Mouse (Mus musculus) natural killer cell, adult 2 months (primary cell): ENCODE results near the gene Cel.

Source experiments
- DNase-seq, 2 experiments: peaks; one replicate each; pipeline ENCODE4 v3.0.0; 2022; ENCODE audit warnings: low spot score in 2 of 2

Cel gene

DNA sequence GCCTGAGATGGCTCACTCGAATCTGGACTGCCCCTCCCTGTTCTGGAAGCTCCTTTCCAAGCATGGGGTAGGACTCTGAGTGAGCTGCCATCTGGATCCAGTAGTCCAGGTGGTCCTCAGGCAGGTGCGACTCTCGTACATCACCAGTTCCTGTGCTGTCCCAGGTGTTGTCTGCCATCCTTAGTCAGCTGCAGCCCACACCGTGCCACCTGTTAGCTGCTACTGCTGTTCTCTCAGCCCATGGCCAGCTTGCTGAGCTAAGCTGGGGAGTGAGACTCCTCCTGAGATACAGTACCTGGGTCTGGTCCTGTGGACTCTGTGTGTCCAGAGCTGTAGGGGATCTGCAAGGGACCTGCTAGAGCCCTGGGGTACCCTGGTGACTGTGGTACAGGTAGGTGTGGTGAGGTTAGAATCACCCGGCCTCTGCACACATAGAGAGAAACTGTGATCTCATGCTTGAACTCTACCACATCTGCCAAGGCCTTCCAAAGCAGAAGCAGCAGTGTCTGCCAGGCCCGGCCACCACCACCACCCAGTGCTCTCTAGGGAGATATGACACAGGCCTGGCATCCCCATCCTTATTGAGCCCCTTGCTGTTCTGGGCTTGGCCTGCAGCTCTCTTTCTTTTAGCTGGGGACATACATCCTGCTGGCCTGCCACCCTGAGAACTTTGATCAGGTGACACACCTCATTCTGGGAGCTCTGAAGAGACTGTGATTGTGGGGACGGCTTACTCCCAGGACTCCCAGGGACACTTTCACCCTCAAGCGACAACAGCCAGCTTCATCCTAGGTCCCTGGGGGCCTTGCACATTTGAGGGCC lies 25.0 kb downstream of the Cel start:
- peak in 1 of 2 experiments; percentile 62 for DNase-seq

DNA sequence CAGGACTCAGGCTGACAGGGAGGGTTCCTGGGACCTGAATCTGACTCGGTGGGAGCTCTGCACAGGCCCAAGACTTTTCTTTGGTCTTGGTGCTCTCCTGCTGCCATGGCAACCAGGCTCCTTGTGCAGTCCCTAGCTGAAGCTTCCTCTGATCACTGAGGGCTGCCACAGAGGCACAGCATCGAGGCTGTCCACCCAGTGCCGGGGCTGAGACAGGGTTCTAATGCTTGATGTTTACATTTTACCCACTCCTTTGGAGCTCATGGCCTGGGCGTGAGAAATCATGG lies 25.6 kb downstream of the Cel start:
- no peak for DNase-seq

- DNase-seq: no peak
Measured at GRCm38 (mm10) chr2:28536766-28537633, 26.2 kb downstream of the Cel start.

- DNase-seq: no peak
Measured at GRCm38 (mm10) chr2:28536166-28536565, 27.0 kb downstream of the Cel start.

GRCm38 (mm10) chr2:28535650-28536049 lies 27.6 kb downstream of the Cel start:
- no peak for DNase-seq

DNA sequence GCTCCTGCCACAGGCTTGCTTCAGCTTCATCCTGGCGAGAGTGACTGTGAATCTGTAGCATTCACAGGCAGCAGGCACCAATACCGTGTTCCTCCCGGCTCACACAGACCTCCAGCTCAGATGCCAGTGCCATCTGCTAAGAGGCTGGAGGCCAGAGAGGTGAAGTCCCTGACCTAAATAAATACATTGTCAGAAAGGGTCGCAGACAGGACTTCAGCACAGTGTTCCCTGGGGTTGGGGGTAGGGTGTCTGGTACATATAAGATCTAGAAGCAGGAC lies 28.0 kb downstream of the Cel start:
- DNase-seq: no peak

- no peak for DNase-seq
Measured at GRCm38 (mm10) chr2:28534436-28535262, 28.6 kb downstream of the Cel start.

DNA sequence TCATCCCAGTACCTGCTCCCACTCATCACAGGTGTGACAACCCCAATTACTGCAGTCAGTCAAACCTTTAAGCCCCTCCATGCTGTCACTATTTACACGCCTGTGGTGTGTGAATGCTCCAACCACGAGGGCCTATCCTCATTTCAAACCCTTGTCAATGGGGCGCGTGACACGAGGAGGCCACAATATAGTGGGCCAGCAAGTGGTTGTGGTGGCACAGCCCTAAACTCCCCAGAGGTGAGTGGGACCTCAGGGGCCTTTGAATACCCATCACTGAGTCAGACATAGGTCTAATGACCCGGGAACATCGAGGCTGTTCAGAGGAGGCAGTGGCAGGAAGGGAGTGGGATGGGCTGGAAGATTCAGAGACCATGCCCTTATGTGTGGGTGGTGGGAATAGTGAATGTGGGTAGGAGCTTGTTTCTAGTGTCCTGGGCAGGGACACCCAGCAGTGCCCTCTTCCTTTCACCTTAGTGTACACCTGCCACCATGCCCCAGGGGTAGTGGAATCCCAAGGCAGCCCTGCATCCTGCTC lies 29.2 kb downstream of the Cel start:
- DNase-seq: no peak

DNA sequence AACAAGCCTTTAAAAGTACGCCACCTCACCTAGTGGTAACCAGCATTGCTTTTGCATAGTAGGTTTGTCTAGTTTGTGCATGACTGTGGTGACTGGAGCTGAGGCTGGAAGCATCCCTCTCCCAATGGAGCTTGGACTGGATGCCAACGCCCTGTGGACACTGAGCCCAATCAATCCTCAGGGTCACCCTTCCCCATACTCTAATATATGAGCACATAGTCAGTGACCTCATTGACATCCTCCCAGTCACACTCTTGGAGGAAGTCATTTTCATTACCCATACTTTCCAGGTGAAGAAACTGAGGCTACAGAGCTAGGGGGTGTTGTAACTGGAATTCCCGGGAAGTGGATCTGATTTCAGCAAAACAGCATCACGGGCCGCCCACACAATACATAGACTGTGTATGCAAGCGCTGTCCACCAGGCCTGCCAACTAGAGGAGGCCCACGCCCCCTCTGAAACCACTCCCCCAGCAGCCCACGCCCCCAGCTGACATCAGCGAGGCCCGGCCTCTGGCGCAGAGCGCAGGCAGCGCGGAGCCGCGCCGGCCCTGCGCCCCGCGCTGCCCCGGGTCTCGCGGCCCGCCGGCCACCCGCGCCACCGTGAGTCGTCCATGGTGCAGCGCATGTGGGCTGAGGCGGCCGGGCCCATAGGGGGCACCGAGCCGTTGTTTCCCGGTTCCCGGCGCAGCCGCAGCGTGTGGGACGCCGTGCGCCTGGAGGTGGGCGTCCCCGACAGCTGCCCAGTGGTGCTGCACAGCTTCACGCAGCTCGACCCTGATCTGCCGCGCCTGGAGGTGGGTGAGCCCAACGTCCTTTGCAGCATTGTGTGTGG lies 30.0 kb downstream of the Cel start:
- DNase-seq: peak; percentile 85 to 87

DNA sequence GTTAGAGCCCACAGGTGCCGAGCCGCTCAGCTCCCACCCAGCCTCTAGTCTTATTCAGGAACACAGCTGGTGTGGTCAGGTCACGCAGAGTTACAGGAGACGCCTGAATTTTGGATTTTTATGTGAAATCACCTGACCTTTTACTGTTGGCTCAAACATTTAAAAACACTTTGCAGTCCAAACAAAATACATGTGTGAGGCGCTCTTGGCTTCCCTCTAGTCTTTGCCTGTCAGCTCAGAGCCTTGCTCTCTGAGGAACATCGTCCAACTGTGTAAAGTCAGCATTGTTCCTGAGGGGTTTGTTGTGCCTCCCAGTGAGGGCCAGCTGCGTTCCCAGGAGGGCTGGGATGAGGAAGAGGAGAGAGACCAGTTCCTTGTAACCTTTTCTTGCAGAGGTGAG lies 32.9 kb downstream of the Cel start:
- DNase-seq: no peak

DNA sequence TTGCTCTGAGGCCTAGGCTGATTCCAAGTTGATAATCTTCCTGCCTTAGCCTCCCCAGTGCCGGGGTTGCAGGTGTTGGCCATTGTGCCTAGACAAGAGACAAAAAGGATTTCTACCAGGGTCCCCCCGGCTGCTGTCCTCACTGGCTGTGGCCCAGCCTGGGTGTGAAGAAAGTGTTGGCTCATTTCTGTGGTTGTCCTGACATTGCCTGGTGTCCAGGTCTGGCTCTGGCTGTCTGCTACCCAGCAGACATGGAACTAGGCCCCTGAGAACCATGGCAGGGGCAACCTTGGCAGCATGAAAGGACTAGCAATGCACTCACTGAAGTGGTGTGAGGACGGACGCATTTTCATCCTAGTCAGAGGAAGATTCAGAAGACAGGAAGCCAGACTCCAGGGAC lies 33.3 kb downstream of the Cel start:
- no peak for DNase-seq

DNA sequence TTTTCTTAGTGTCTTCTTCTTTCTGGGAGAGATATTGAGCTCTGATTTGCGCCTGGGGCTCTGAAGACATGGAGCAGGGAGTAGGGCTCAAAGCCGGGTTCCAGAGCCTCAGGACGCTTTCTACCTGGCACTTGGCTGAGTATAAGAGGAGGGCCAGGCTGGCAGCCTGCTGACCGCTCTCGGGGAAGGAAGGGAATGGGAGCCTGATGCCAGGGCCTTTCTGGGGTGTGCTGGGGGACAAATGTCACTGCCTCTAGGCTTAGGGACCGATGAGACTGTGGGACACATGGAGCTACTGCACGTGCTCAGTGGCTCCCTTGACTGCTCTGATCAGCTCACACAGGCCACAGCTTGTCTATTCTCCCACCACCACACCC lies 34.9 kb downstream of the Cel start:
- no peak for DNase-seq

DNA sequence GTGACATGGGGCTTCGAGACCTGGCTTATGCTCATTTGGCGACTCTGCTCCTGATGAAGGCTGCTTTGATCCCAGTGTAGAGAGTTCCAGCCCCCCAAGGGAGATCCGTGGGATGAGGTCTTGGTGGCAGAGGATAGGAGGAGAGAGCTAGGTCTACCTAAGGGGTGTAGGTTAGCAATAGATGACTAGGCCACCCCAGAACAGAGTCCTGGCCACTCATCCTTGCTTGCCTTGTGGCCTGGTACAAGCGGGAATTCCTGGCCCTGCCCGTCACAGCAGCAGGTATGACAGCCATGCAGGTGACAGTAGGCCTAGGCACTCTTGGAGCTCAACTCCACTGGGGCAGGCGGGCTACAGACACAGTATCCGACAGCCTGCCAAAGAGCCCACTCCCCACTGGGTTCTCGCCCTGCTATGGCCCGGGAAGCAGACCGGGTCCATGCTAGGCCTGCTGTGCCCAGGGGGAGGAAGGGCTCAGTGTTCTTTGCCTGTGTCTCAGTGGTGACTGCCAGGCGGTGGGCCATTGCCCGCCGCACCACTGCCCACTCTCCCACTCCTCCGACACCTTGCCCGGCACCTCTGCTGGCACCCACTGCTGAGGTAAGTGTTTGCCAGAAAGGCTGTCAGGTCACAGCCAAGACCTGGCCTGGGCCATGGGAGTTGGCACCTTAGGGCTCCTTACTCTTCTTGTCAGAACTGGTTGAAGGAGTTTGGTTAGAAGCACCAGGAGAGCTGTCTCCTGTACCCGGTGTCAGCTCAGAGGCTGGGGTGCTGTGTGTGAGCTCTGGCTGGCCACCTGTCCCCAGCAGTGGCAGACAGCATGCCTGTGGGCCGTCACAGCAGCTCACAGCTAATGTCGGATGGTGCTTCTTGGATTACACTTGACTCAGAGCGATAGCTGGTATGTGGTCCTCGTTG lies 35.5 kb downstream of the Cel start:
- no peak for DNase-seq

DNA sequence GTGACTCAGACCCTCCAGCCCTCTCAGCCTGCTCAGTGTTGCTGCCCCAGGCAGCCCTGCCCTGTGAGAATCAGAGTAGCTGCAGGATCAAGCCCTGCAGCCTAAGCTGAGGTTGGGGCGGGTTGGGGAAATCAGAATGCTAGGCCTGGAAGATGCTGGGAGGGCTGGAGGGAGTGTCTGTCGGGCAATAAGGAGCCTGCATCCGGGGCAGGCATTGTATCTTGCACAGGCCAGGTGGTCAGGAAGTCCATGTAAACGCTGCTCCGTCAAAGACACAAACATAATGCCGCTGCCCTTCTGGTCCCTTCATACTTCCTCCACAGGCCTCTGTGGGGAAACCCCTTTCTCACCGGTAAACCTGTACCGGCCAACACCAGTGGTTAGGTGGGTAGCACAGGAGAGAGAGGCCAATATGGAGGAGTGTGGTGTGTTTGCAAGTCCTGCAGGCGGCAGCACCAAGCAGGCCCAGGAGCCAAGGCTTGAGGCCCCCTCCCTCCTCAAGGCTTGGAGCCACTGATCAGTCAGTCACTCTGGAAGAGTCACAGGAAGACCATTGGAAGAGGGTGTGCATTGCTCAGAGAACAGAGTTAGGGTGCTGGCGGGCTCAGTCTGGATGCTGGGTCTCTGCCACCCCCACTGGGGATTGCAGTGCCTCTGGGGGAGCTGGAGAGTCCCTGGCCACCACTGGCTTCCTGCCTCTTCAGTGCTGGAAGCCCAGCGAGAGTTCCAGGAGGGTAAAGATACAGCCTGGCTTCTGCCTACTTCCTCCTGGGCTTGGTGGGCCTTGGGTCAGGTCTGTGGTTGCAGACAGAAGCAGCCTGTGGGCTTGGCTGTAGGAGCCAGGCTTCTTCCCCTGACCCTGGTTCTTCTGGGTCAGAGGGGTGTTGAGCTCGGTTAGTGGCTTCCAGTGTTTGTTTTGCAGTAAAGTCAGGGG lies 37.0 kb downstream of the Cel start:
- peak; percentile 79 to 83 for DNase-seq

DNA sequence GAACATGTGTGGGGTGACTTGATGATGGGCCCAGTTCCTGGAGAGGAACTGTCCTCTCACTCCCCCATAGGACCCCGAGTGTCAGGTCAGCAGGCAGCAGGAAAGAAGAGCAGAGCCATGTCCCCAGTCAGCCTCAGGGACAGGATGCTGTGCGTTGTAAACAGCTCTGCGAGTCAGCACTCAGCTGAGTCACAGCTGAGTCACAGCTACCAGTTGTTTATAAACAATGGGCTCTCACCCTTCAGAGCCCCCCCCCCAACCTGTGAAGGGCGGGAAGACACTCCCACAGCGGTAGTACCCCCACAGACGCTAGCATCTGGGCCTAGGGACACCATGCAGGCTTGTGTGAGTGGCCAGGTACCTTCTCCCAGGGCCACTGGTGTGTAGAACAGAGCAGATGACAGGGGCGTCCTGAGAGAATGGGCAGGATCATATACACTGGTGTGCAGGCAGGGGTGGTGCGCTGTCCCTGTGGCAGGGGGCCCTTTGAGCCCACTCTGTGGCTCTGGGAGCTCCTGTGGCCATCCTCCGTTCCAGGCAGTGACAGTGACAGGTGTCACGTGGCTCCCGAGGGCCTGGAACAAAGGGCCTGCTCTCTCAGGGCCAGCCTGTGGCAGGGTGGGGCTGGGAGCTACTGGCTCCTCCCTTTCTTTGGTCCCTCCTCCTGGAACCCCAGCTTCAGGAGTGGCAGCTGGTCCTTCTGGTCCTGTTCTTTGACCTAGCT lies 37.8 kb downstream of the Cel start:
- DNase-seq: peak; percentile 65 to 82

DNA sequence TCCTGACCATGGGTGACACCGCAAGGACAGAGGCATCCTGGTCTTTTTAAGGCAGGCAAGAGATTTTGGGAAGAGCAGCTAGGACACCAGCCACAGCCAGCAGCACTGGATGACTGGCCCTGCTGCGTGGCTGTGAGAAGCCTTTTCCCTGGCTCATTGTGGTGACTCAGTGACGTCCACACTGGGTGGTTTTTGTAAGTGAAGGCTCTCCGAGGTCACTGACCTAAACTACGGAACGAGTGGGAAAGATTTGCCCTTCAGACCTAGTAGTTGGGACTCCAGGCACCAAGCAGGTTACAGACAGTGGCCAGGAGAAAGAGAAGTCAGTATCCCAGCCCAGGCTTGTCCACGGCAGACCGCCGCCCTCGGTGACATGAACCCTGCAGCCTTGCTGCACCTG lies 38.8 kb downstream of the Cel start:
- no peak for DNase-seq

DNA sequence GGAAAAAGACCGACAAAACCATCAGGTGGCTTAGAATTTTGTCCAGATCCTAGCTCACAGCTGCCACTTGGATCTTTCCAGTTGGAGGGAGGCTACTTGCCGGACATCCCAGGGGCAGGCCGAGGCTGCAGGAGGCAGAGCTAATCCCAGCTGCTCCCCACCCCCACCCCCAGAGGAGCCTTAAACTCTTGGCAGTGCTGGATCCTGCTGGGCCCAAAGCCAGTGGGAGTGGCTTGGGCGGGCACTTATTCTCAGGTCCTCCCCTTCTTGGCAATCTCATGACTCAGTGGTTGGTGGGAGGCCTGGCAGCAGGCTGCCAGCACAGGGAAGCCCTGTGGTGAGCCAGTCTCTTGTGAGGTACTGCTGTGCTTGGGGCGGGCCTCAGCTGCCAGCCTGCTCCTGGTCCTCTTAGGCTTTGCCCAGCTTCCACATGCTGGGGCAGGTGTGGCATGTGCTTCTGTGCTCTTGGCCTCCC lies 39.5 kb downstream of the Cel start:
- DNase-seq: peak; percentile 34 to 38

- no peak for DNase-seq
Measured at GRCm38 (mm10) chr2:28522166-28522565, 41.0 kb downstream of the Cel start.
